Mouse (Mus musculus) limb, embryonic 11.5 days (tissue): ENCODE data around the gene Txndc17. TPM values are rescaled to one million over a fixed set of nuclear protein-coding genes. Genes with fewer than 3 reads are reported as not detected.
A peak's percentile ranks its signal among the peaks of the same experiment; 100 is the strongest.

Experiments
- ATAC-seq: fragments of 200-750 bp; cut with Nextera tagmentation; 2 replicates; pipeline ENCODE4 v1.8.0; 2017; ENCODE audit warnings: low read depth; ENCODE audit not compliant: insufficient number of reproducible peaks, low FRiP score, low TSS enrichment
- DNase-seq: peaks from one replicate; pipeline ENCODE4 v3.0.0-alpha.2; 2015; ENCODE audit warnings: low spot score
- H3K27ac ChIP-seq: fragments of 300-500 bp; sonication (generic); replicated peaks from 2 replicates; pipeline ENCODE4 v1.5.1; 2014; ENCODE audit warnings: low read depth, mild to moderate bottlenecking, low read length
- H3K27me3 ChIP-seq: fragments of 300-500 bp; sonication (generic); 2 replicates; pipeline ENCODE4 v1.6.1; 2014; ENCODE audit warnings: mild to moderate bottlenecking, low read length, mixed read lengths; ENCODE audit not compliant: control insufficient read depth, insufficient read depth
- H3K36me3 ChIP-seq: fragments of 300-500 bp; sonication (generic); 2 replicates; pipeline ENCODE4 v1.6.1; 2014; ENCODE audit warnings: mild to moderate bottlenecking, low read length, moderate library complexity, mixed read lengths; ENCODE audit not compliant: control insufficient read depth, insufficient read depth
- H3K4me1 ChIP-seq: fragments of 300-500 bp; sonication (generic); 2 replicates; pipeline ENCODE4 v1.6.1; 2014; ENCODE audit warnings: low read length, mixed read lengths; ENCODE audit not compliant: control insufficient read depth, insufficient read depth
- H3K4me2 ChIP-seq: fragments of 300-500 bp; sonication (generic); 2 replicates; pipeline ENCODE4 v1.6.1; 2014; ENCODE audit warnings: low read depth, mild to moderate bottlenecking, moderate library complexity; ENCODE audit not compliant: severe bottlenecking
- H3K4me3 ChIP-seq: fragments of 300-500 bp; sonication (generic); 2 replicates; pipeline ENCODE4 v1.5.1; 2014; ENCODE audit warnings: low read depth, low read length
- H3K9ac ChIP-seq: fragments of 300-500 bp; sonication (generic); 2 replicates; pipeline ENCODE4 v1.6.1; 2014; ENCODE audit warnings: mild to moderate bottlenecking, low read length
- H3K9me3 ChIP-seq: fragments of 300-500 bp; sonication (generic); 2 replicates; pipeline ENCODE4 v1.6.1; 2016; ENCODE audit warnings: low read length; ENCODE audit not compliant: control insufficient read depth
- WGBS: fragments of 180-500 bp; shearing (Covaris S2); extraction: QIAGEN DNeasy Blood & Tissue Kit; methylation state at CpG from one replicate; pipeline ENCODE4 v1.1.7; 2014; 5-methylcytosine and 5-hydroxymethylcytosine counted together
- polyA plus RNA-seq: library from polyadenylated mRNA; unstranded; fragments of >200 nt; fragmentation: Nextera tagmentation; extraction: Ambion mirVana; gene quantifications from 2 replicates; pipeline ENCODE4 v1.2.1, GENCODE M21; 2014

The Txndc17 gene
- polyA plus RNA-seq, 1 experiment from 2014 or later = 184 TPM

- 20% methylated on average over 17 of the region's 17 CpGs for WGBS
- H3K36me3 ChIP-seq = peaks cover 5% of the 10 kb centered on the region; the same call in 1 of the 2 replicates
- H3K9me3 ChIP-seq = no peaks in the 10 kb centered on the region
- peak overlapping the region; percentile 62 for H3K9ac ChIP-seq
- H3K4me1 ChIP-seq = peaks cover 6% of the 10 kb centered on the region
- no peak for DNase-seq
- H3K27me3 ChIP-seq = no peaks in the 10 kb centered on the region
- H3K4me3 ChIP-seq = peak overlapping the region; percentile 79
- H3K4me2 ChIP-seq = peak overlapping the region; percentile 76
- H3K27ac ChIP-seq = no peak overlapping the region
- no peak for ATAC-seq
Measured at GRCm38 (mm10) chr11:72207834-72208377, 559 bp downstream of the Txndc17 start.

DNA sequence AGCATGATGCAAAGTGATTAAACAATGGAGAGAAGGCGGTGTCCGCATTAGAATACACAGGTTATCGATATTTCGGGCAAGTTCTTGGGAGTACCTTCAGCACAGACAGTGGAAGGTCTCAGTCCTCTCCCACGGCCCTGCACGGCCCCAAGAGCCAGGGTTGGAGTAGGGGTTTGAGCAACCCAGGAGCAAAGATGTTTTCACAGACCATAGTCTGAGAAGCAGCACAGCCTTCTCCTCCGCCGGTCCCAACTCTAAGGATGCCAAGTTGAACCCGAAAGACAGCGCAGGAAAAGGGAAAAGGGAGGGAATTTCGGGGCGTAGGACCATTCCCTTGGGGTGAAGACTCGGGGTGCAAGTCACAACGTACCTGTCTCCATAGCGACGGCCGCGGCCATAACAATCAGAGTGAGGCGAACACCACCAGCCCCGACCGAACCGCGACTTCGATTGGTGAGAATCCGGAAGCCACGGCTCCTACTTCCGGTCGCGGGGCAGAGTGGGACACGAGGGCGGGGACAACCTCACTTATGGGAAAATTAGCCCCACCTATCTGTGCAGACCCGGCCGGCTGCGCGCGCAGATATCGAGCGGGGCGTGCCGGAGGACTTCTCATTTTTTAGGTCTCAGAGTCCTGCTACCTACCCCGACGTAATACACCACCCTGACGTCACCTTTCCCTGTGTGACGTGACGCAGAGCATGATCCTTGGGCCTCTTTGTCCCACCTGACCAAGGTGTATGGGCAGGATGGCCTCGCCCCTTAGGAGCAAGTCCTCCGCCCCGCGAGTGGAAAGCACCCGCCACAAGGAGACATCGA is 7.5 kb downstream of the Txndc17 start:
- Histone ChIP-seq H3K9me3 (no peaks in the 10 kb centered on the region), H3K27me3 (no peaks in the 10 kb centered on the region), H3K36me3 (peaks cover 5% of the 10 kb centered on the region; the same call in 1 of the 2 replicates), H3K9ac (peak overlapping the region; percentile 78), H3K27ac (0 out of 2 replicates have a peak overlapping the region, but pooled peaks have one; percentile 36), H3K4me1 (0 out of 2 replicates have a peak, but pooled peaks cover 2% of the 10 kb centered on the region), H3K4me2 (peak overlapping the region; percentile 69), H3K4me3 (peak overlapping the region; percentile 81)
- ATAC-seq (peak; percentile 94), DNase-seq (peak; percentile 98)
- WGBS = 1% methylated on average over 51 of the region's 51 CpGs

DNA sequence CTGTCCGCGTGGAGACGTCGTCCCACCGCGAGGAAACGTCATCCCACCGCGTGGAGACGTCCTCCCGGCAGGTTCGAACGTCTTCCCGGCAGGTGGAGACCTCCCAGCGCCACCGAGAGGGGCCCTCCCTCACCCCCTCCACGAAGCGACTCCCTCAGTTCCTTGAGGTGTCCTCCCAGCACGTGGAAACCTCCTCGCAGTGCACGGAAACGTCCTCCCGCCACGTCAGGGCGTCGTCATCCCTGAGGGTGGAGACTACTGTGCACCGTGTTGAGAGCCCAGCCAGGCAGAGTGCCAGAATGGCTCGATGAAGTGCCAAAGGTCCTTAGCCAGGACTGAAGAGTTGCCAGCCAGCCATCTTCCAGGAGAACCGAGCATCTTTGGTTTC is 8.1 kb downstream of the Txndc17 start, which contains the start of gene Med31:
Gene Med31 (minus strand): TSS at position 183 of the 388 bp plus-strand sequence.
- DNase-seq = peak; percentile 71
- peak; percentile 79 for ATAC-seq
- H3K9ac ChIP-seq = peak within 1 kb of the TSS; percentile 78
- peaks cover 5% of the 10 kb centered on the region; the same call in 1 of the 2 replicates for H3K36me3 ChIP-seq
- peak within 1 kb of the TSS; percentile 69 for H3K4me2 ChIP-seq
- no peaks in the 10 kb centered on the region for H3K27me3 ChIP-seq
- H3K27ac ChIP-seq = 0 out of 2 replicates have a peak within 1 kb of the TSS, but pooled peaks have one; percentile 36
- WGBS = 6% methylated on average over 29 of the region's 29 CpGs
- peak within 1 kb of the TSS; percentile 81 for H3K4me3 ChIP-seq
- H3K4me1 ChIP-seq = 0 out of 2 replicates have a peak, but pooled peaks cover 2% of the 10 kb centered on the region
- no peaks in the 10 kb centered on the region for H3K9me3 ChIP-seq

- Histone ChIP-seq H3K4me3 (no peak overlapping the region), H3K9ac (no peak overlapping the region), H3K36me3 (no peaks in the 10 kb centered on the region), H3K27me3 (no peaks in the 10 kb centered on the region), H3K27ac (no peak overlapping the region), H3K4me1 (0 out of 2 replicates have a peak, but pooled peaks cover 2% of the 10 kb centered on the region), H3K4me2 (no peak overlapping the region), H3K9me3 (no peaks in the 10 kb centered on the region)
- DNase-seq = no peak
- ATAC-seq = no peak
- 90% methylated on average over 5 of the region's 5 CpGs for WGBS
Measured at GRCm38 (mm10) chr11:72217116-72217515, 9.8 kb downstream of the Txndc17 start.

GRCm38 (mm10) chr11:72221278-72221677 is 13.9 kb downstream of the Txndc17 start:
- Histone ChIP-seq H3K4me2 (no peak overlapping the region), H3K27ac (no peak overlapping the region), H3K36me3 (no peaks in the 10 kb centered on the region), H3K4me3 (no peak overlapping the region), H3K4me1 (no peaks in the 10 kb centered on the region), H3K9ac (no peak overlapping the region), H3K27me3 (no peaks in the 10 kb centered on the region), H3K9me3 (no peaks in the 10 kb centered on the region)
- WGBS = 18% methylated on average over 6 of the region's 6 CpGs
- DNase-seq (peak; percentile 81), ATAC-seq (no peak)

DNA sequence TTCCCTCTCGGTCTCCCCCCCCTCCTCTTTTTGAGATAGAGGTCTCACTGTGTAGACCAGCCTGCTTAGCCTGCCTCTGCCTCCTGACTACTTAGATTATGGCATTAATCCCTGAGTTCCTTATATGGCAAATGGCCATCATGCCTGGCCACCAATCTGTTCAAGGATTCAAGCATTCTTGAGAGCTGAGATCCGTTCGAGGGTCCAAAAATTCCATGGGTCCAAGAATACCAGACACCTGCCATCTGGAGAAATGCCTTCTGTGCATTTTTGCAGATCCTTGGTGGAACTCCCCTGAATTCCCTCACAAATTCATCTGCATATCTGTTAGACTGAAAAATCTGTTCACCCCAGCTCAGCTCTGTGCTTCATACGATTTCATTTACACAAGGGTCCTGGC is 16.1 kb downstream of the Txndc17 start:
- DNase-seq (no peak), ATAC-seq (no peak)
- Histone ChIP-seq H3K4me2 (no peak overlapping the region), H3K27ac (no peak overlapping the region), H3K36me3 (no peaks in the 10 kb centered on the region), H3K9ac (no peak overlapping the region), H3K4me1 (no peaks in the 10 kb centered on the region), H3K27me3 (no peaks in the 10 kb centered on the region), H3K9me3 (no peaks in the 10 kb centered on the region), H3K4me3 (no peak overlapping the region)
- 84% methylated on average over 4 of the region's 4 CpGs for WGBS

DNA sequence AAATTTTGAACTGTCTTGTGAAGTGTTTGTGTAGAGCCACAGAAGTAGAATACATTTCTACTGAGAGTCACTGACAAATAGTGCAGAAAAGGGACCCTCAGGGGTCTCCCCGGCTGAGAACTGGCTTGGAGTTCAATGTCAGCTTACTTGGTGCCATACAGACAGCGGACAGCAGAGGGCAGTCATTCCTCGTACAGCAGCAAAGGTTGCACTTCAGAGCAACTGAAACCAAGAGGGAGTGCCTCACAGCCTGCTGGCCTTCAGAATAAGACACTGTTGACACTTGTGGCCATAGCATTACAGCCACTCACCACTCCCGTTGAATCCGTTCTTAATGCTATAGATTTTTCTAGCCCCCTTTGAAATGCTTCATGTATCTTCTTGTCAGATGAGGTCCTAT is 17.5 kb downstream of the Txndc17 start:
- no peak for ATAC-seq
- Histone ChIP-seq H3K9ac (no peak overlapping the region), H3K27me3 (no peaks in the 10 kb centered on the region), H3K4me2 (no peak overlapping the region), H3K27ac (no peak overlapping the region), H3K36me3 (no peaks in the 10 kb centered on the region), H3K4me1 (no peaks in the 10 kb centered on the region), H3K9me3 (no peaks in the 10 kb centered on the region), H3K4me3 (no peak overlapping the region)
- WGBS = 21% methylated on average over 5 of the region's 5 CpGs
- peak; percentile 83 for DNase-seq

DNA sequence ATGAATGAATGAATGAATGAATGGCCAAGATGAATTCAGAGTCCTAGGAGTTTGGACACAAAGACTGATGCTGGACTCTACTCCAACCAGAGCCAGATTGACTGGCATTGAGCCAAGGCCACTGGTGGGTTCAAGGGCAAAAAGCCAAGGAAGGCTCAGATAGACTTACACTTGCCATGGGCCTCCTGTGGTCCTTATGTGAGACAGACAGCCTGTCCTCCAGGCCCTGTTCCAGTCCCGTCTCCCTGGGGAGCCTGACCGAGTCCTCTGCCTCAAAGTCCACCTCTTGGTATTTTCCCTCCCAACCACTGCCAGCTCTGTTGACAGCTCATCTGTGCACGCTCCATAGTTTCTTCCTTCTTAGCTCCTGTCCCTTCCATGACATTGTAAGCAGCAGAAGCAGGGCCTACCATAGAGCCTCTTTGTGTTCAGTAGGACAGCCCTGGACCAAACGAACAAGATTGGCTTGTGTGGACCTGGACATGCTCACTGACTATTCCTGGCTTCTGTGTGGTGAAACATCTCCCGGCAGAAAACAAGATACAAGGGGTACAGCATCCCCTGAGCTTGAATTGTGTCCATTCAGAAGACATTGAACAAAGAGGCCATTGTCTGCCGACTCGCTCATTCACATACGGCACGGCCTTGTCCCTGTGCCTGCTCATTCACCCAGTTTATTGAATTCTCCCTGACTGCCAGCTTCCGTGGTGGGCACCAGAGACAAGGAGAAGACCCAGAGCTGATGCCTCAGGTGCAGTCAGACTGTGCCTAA is 18.9 kb downstream of the Txndc17 start:
- H3K36me3 ChIP-seq = no peaks in the 10 kb centered on the region
- no peak overlapping the region for H3K4me3 ChIP-seq
- no peak for ATAC-seq
- no peak overlapping the region for H3K9ac ChIP-seq
- H3K4me2 ChIP-seq = no peak overlapping the region
- 81% methylated on average over 10 of the region's 10 CpGs for WGBS
- H3K9me3 ChIP-seq = no peaks in the 10 kb centered on the region
- DNase-seq = no peak
- no peaks in the 10 kb centered on the region for H3K4me1 ChIP-seq
- no peaks in the 10 kb centered on the region for H3K27me3 ChIP-seq
- H3K27ac ChIP-seq = no peak overlapping the region
